Mouse (Mus musculus) liver, adult 2 months (tissue): ENCODE results near the gene Tet3.
"Not testable (repeated sequence)": the region's sequence is repeated elsewhere in the genome, so short reads cannot be mapped to it uniquely, and the experiment has no call there.

ENCODE experiments used
- CTCF ChIP-seq: fragments of 200-500 bp; IDR thresholded peaks from 2 replicates; pipeline ENCODE4 v1.5.1; 2011; ENCODE audit warnings: low read depth, low read length, control low read depth
- POLR2A ChIP-seq: fragments of 200-500 bp; IDR thresholded peaks from 2 replicates; pipeline ENCODE4 v1.6.1; 2011; ENCODE audit warnings: low read length, control low read depth; ENCODE audit not compliant: insufficient read depth; ENCODE audit errors: extremely low read depth

- not testable (repeated sequence) for TF ChIP-seq CTCF, POLR2A
These were observed 113.6 kb downstream of the Tet3 start for GRCm38 (mm10) chr6:83345285-83345684.
